Mouse (Mus musculus) limb, embryonic 11.5 days (tissue): ENCODE measurements around the gene Ntrk2. TPM values are rescaled to one million over a fixed set of nuclear protein-coding genes. Genes with fewer than 3 reads are reported as not detected.

Source experiments
- ATAC-seq: fragments of 200-750 bp; cut with Nextera tagmentation; 2 replicates; pipeline ENCODE4 v1.8.0; 2017; ENCODE audit warnings: low read depth; ENCODE audit not compliant: insufficient number of reproducible peaks, low FRiP score, low TSS enrichment
- DNase-seq: peaks from one replicate; pipeline ENCODE4 v3.0.0-alpha.2; 2015; ENCODE audit warnings: low spot score
- H3K27ac ChIP-seq: fragments of 300-500 bp; sonication (generic); replicated peaks from 2 replicates; pipeline ENCODE4 v1.5.1; 2014; ENCODE audit warnings: low read depth, mild to moderate bottlenecking, low read length
- H3K27me3 ChIP-seq: fragments of 300-500 bp; sonication (generic); 2 replicates; pipeline ENCODE4 v1.6.1; 2014; ENCODE audit warnings: mild to moderate bottlenecking, low read length, mixed read lengths; ENCODE audit not compliant: control insufficient read depth, insufficient read depth
- H3K36me3 ChIP-seq: fragments of 300-500 bp; sonication (generic); 2 replicates; pipeline ENCODE4 v1.6.1; 2014; ENCODE audit warnings: mild to moderate bottlenecking, low read length, moderate library complexity, mixed read lengths; ENCODE audit not compliant: control insufficient read depth, insufficient read depth
- H3K4me1 ChIP-seq: fragments of 300-500 bp; sonication (generic); 2 replicates; pipeline ENCODE4 v1.6.1; 2014; ENCODE audit warnings: low read length, mixed read lengths; ENCODE audit not compliant: control insufficient read depth, insufficient read depth
- H3K4me2 ChIP-seq: fragments of 300-500 bp; sonication (generic); 2 replicates; pipeline ENCODE4 v1.6.1; 2014; ENCODE audit warnings: low read depth, mild to moderate bottlenecking, moderate library complexity; ENCODE audit not compliant: severe bottlenecking
- H3K4me3 ChIP-seq: fragments of 300-500 bp; sonication (generic); 2 replicates; pipeline ENCODE4 v1.5.1; 2014; ENCODE audit warnings: low read depth, low read length
- H3K9ac ChIP-seq: fragments of 300-500 bp; sonication (generic); 2 replicates; pipeline ENCODE4 v1.6.1; 2014; ENCODE audit warnings: mild to moderate bottlenecking, low read length
- H3K9me3 ChIP-seq: fragments of 300-500 bp; sonication (generic); 2 replicates; pipeline ENCODE4 v1.6.1; 2016; ENCODE audit warnings: low read length; ENCODE audit not compliant: control insufficient read depth
- WGBS: fragments of 180-500 bp; shearing (Covaris S2); extraction: QIAGEN DNeasy Blood & Tissue Kit; methylation state at CpG from one replicate; pipeline ENCODE4 v1.1.7; 2014; 5-methylcytosine and 5-hydroxymethylcytosine counted together
- polyA plus RNA-seq: library from polyadenylated mRNA; unstranded; fragments of >200 nt; fragmentation: Nextera tagmentation; extraction: Ambion mirVana; gene quantifications from 2 replicates; pipeline ENCODE4 v1.2.1, GENCODE M21; 2014

The Ntrk2 gene
- polyA plus RNA-seq, 1 experiment from 2014 or later = 5.6 TPM

DNA sequence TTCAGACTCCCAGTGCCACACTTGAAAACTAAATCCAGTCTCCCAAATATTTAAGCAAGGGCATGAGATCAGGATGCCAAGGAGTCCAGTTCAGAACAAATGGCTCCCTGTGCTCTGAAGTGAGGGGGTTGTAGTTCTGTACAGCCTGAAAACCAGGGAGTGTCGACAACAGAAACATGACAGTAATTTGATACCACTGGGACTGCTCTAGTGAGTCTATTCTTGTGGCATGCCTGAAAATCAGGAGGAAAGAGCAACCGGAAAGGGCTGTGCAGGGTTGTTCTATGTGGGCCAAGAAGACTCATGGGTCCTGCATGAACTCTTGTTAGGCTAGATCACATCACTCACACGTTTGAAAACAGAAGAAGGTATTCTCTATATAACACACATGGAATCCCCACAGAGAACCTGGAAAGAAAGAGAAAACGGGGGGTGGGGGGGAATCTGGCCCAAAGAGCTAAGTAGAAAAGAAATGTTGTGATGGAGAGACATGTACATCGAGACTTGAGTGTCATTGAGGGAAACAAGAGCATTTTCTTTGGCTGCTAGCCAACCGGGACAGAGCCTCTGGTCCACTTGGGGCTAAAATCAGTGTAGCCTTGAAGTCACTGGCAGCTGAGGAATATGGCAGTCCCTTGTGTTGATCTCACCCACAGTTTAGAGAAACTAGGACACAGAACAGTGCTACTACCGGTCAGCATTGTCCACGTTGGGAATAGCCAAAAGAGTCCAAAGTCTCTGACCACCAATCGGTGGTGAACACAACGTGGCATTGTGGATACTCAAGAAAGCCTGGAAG lies 313.4 kb downstream of the Ntrk2 start:
- Histone ChIP-seq H3K9me3 (no peaks in the 10 kb centered on the region; the same call in 1 of the 2 replicates), H3K4me1 (0 out of 2 replicates have a peak, but pooled peaks cover 4% of the 10 kb centered on the region), H3K27ac (no peak overlapping the region), H3K9ac (no peak overlapping the region), H3K4me3 (no peak overlapping the region), H3K27me3 (no peaks in the 10 kb centered on the region), H3K4me2 (no peak overlapping the region), H3K36me3 (no peaks in the 10 kb centered on the region)
- no peak for DNase-seq
- ATAC-seq = no peak
- WGBS = 81% methylated on average over 10 of the region's 10 CpGs

DNA sequence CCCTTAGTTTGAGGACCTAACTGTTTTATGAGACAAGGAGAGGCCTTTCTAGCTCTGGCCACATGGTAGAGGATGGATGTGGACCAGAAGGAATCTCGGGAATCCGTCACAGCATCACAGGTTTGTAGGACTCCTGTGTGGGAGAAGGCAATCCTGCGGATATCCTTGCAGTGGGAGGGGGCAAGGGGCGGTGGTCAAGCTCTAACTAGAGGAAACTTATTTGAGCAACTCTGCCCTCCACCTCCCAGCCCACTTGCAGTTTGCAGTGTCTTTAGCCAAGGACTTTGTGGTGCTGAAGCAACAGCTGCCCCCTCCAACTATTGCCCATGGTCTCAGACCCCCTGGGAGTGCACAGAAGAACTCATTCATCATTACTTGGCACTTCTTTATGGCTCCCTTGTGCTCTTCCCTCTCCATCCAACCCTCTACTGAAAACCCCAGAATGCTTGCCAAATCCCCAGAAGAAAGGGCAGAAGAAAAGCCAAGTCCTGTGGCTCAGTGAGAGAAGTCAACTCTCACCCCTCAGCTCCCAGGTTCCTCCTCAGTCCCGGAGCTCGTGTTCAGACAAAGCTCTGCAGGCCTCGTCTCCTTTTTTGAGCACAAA lies 336.9 kb downstream of the Ntrk2 start:
- DNase-seq (no peak), ATAC-seq (no peak)
- Histone ChIP-seq H3K9ac (no peak overlapping the region), H3K27me3 (no peaks in the 10 kb centered on the region), H3K4me3 (no peak overlapping the region), H3K4me1 (no peaks in the 10 kb centered on the region), H3K36me3 (no peaks in the 10 kb centered on the region), H3K4me2 (no peak overlapping the region), H3K9me3 (no peaks in the 10 kb centered on the region), H3K27ac (no peak overlapping the region)
- WGBS = 80% methylated on average over 7 of the region's 7 CpGs

DNA sequence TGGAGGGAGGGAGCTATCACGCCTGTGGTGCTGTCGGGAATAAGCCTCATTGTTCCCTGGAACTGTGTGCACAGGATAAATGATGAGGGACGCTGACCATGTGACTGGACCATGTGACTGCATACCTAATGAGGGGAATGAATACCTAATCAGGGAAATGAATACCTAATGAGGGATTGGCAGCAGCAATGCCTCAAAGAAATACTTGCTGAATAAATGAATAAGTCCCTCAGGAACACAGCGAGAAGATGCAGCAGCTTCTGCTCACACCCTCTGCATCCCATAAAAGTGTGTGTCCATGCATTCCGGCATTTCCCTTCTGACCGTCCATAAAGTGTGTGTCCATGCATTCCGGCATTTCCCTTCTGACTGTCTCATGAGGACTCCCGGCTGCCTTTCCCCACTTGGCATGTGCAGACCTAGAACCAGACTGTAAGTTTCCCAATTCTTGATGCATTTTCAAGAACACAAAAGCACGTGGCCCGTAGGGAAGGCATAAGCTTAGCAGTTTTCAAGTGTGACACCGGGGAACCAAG lies 338.0 kb downstream of the Ntrk2 start:
- H3K4me2 ChIP-seq = no peak overlapping the region
- H3K27ac ChIP-seq = no peak overlapping the region
- H3K9ac ChIP-seq = no peak overlapping the region
- H3K27me3 ChIP-seq = no peaks in the 10 kb centered on the region
- no peaks in the 10 kb centered on the region for H3K9me3 ChIP-seq
- WGBS = 81% methylated on average over 11 of the region's 11 CpGs
- no peaks in the 10 kb centered on the region for H3K4me1 ChIP-seq
- H3K36me3 ChIP-seq = no peaks in the 10 kb centered on the region
- no peak overlapping the region for H3K4me3 ChIP-seq
- DNase-seq = no peak
- ATAC-seq = no peak

DNA sequence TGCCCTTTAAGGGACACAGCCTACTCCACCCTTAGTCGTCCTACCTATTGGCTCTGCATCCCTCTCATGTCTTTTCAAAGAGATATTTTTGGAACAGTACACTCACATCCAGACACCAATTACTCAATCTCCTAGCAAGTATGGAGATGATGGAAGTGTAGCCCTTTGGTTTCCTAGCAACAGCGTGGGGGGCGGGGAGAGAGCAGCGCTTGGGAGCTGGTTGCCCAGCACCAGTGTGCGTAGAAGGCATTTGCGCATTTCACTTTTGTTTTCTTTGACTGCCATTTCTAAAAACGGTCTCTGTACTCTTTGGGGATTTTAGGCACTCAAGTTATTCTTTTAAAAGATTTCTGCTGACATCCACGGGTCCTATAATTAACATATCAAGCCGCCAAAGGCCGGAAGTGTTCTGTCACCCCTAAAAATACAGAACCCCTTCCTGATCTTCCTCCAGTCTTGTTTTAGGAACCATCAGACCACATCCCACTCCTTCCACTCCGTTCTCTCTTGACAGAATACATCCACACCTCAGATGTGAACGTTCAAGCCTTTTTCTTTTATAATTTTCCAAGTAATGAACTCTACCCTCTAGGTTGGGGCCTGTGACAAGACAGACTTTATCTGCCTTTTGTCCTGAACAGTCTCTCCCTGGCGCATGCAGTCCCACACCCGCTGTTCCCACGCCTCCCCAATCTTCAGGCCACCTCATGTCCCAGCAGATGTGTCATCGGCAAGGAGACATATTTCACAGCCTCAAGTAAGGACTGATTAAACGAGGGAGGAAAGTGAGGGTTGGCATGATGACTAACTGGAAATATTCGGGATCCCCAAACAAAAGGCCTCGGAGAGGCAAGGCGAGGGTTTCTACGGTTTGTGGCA lies 339.5 kb downstream of the Ntrk2 start:
- ATAC-seq (no peak), DNase-seq (peak; percentile 47)
- no peak overlapping the region for H3K27ac ChIP-seq
- H3K4me1 ChIP-seq = no peaks in the 10 kb centered on the region
- 67% methylated on average over 21 of the region's 21 CpGs for WGBS
- H3K9ac ChIP-seq = no peak overlapping the region
- H3K9me3 ChIP-seq = no peaks in the 10 kb centered on the region
- H3K36me3 ChIP-seq = no peaks in the 10 kb centered on the region
- no peak overlapping the region for H3K4me2 ChIP-seq
- H3K27me3 ChIP-seq = no peaks in the 10 kb centered on the region
- no peak overlapping the region for H3K4me3 ChIP-seq

DNA sequence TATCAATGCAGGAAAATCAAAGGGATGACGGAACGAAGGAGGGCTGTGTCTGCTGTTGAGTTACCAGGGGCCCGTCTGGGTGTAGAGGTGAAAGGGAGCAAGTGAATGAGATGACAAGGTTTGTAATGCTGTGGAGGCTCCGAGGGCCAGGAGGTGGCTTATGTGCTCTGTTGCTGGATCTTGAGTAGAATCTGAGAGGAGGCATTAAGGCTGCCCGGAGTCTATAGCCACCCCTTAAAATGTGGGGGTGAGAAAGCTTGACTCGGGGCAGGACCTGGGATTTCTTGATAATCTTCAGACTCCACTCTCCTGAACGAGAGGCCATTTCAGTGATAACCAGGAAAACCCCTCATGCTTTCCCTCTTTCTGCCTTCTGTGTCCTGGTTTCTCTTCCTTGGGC lies 340.2 kb downstream of the Ntrk2 start:
- Histone ChIP-seq H3K4me2 (no peak overlapping the region), H3K27me3 (no peaks in the 10 kb centered on the region), H3K4me3 (no peak overlapping the region), H3K27ac (no peak overlapping the region), H3K4me1 (no peaks in the 10 kb centered on the region), H3K9ac (no peak overlapping the region), H3K36me3 (no peaks in the 10 kb centered on the region), H3K9me3 (no peaks in the 10 kb centered on the region)
- ATAC-seq = no peak
- DNase-seq = no peak
- 90% methylated on average over 7 of the region's 7 CpGs for WGBS

DNA sequence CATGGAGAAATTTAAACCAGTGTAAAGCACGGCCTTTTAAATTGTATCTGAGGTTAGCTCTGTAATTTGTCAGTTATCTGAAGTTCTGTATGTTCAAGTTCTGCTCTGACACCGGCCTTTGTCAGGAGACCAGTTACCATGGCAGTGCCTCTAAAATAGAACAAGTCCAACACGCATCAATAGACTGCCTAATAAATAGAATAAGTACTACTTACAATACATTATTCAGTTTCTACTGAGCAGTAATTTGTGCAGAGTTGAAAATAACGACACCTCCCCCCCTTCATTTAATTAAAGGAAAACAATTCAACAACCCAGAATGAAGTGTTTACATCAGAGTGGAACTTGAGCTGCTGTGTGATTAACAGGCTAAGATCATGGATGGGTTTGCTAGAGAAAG lies 341.6 kb downstream of the Ntrk2 start:
- DNase-seq (no peak), ATAC-seq (no peak)
- no peak overlapping the region for H3K4me2 ChIP-seq
- H3K4me1 ChIP-seq = no peaks in the 10 kb centered on the region
- no peak overlapping the region for H3K27ac ChIP-seq
- H3K4me3 ChIP-seq = no peak overlapping the region
- WGBS = 83% methylated on average over 4 of the region's 4 CpGs
- H3K36me3 ChIP-seq = no peaks in the 10 kb centered on the region
- H3K9ac ChIP-seq = no peak overlapping the region
- no peaks in the 10 kb centered on the region for H3K27me3 ChIP-seq
- H3K9me3 ChIP-seq = no peaks in the 10 kb centered on the region

DNA sequence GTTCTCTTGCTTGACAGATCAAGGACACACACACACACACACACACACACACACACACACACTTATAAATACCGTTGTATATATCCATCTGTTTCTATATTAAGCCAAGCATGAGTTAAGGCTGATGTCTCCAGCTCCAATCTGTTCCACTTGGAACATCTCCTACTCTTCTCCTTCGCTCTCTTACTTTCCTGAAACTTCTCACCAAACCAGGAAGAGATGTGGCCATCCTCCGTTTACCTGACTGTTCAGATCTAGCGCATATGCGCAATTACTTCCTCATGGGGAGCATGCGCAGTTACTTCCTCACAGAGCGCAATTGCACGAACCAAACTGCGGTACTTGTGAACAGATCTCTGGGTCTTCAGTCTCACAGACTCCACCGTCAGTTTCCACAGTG lies 342.4 kb downstream of the Ntrk2 start:
- H3K4me1 ChIP-seq = no peaks in the 10 kb centered on the region
- H3K4me3 ChIP-seq = no peak overlapping the region
- H3K27me3 ChIP-seq = no peaks in the 10 kb centered on the region
- H3K9me3 ChIP-seq = no peaks in the 10 kb centered on the region
- no peaks in the 10 kb centered on the region for H3K36me3 ChIP-seq
- H3K9ac ChIP-seq = no peak overlapping the region
- WGBS = 90% methylated on average over 10 of the region's 10 CpGs
- no peak overlapping the region for H3K4me2 ChIP-seq
- DNase-seq (no peak), ATAC-seq (no peak)
- no peak overlapping the region for H3K27ac ChIP-seq

DNA sequence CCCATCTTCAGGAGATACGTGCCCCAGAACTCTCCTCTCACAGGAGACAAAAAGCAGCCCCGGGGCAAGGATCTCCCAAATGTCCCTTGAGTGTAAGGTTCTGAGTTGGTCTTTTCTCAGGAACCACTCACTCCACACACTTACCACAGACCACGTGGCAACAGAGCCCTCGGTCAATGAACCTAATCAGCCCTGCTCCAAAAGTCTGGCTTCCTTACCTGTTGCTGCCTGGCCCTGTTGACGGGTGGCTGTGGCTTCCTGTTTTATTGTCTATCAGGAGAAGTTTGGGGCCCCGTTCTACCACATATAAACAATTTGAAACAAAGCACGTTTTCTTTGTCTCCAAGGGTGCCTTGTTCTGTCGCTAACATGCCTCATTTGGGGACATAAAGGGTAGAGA lies 357.6 kb downstream of the Ntrk2 start:
- 83% methylated on average over 8 of the region's 8 CpGs for WGBS
- H3K36me3 ChIP-seq = no peaks in the 10 kb centered on the region
- DNase-seq (no peak), ATAC-seq (no peak)
- H3K9me3 ChIP-seq = no peaks in the 10 kb centered on the region
- H3K4me3 ChIP-seq = no peak overlapping the region
- no peak overlapping the region for H3K4me2 ChIP-seq
- no peaks in the 10 kb centered on the region for H3K27me3 ChIP-seq
- no peak overlapping the region for H3K9ac ChIP-seq
- H3K27ac ChIP-seq = no peak overlapping the region
- H3K4me1 ChIP-seq = no peaks in the 10 kb centered on the region
